Mouse (Mus musculus) heart, postnatal 4 days (tissue): Measurements from ENCODE around the gene Slc16a3. TPM values are rescaled to one million over a fixed set of nuclear protein-coding genes. Genes with fewer than 3 reads are reported as not detected.

ENCODE experiments used
- DNase-seq: peaks from one replicate; pipeline ENCODE4 v3.0.0; 2021
- total RNA-seq, 2 experiments: library from RNA; stranded (reverse); gene quantifications; 2 replicates each; pipeline ENCODE4 v1.2.3; 2021

The Slc16a3 gene
- total RNA-seq, 2 experiments from 2014 or later = 13.3 to 22.8 TPM

GRCm38 (mm10) chr11:120979711-120980426 is 31.6 kb downstream of the Slc16a3 start:
- no peak for DNase-seq

DNA sequence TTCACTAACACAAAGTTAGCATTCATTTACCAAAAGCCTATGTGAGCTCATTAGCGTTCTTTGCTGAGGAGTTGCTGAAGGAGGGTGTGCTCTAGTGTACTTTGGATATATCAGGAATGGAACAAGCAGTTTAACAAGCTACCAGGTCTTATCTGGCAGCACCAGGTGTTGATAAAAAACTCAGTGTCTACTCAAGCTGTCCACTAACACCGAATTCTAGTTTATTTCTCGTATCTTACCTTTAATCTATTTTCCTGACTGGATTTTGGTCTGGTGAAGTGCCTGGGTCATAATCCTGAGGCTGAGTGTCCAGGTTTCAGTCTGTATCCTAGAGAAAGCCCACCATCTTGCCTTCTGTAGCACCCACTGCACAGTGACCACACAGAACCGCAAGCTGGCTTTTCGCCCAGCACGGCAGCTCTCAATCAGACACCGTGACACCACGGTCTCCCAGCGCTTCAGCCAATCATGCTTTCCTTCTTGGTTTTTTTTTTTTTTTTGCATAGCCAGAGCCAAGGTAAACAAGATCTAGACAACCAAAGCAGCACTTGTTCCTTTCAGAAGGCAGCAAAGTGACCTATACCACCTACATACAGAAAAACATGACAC is 32.3 kb downstream of the Slc16a3 start:
- peak; percentile 59 for DNase-seq

DNA sequence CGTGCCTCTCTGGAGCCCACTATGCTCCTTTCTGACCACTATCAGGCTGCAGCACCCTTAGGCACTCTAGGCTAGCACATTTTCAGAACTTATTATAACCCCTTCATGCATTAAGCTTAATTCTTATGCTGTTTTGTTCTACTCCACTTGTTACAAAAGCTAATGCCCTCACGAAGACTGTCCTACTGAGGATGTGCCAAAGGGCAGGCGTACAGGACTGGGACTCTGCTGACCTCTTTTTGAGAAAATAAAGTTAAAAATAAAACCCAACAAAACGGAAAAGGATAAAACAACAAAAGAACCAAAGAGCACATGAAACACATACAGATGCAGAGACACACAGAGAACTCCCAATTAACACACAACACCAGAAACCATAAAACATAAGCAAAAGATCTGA is 33.4 kb downstream of the Slc16a3 start:
- DNase-seq = no peak

DNA sequence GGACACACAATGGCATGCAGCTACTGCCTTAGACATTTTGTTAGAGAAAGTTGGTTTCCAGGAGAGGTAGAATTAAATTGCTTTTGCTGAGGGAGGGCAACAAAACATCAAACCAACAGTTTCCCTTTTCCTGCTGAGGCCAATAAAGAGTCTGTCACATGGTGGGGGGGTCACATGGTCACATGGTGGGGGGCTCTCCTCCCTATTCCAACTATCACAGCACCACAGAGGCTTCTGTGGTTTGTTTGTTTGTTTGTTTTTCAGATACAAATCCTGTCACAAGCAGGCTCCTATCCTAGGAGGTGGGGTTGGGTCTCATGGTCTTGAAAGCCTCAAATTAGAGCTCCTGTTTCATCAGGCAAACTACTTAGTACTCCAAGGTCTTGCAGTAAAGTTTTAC is 34.2 kb downstream of the Slc16a3 start:
- DNase-seq = no peak

GRCm38 (mm10) chr11:120984448-120985330 is 36.4 kb downstream of the Slc16a3 start:
- no peak for DNase-seq

DNA sequence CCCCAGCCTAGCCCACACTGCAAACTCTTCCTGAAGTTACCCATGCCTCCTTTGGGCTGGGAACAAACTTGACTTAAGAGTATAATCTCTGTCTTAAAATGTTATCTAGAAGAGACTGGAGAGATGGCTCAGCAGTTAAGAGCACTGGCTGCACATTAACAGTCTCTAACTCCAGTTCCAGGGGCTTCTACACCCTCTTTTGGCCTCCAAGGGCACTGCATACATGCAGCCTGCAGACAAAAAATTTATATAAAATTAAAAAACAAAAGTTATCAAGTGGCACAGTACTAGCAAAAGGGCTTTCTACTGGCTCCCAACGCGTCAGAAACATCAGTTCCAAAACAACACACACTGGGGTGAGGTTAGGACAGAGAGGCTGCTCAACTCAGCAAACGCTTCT is 39.3 kb downstream of the Slc16a3 start:
- DNase-seq = no peak

DNA sequence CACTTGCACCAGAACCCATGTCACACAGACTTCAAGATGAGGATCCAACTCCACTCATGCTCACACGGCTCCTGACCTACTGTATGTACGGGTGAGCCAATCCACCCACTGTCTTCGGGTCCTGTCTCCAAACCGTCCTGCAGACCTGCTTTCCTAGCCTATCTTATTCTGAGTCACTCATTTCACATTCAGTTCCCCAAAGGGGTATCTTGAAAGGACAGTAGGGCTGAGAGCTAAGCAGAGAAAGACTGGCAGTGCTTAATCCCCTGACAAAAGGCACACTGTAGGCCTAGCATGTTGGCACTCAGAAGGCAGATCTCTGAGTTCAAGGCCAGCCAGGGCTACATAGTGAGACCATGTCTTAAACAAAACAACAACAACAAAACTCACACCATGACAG is 40.1 kb downstream of the Slc16a3 start:
- no peak for DNase-seq

- DNase-seq = no peak
Measured at GRCm38 (mm10) chr11:120989523-120989922, 41.2 kb downstream of the Slc16a3 start.

- DNase-seq = peak; percentile 65
Measured at GRCm38 (mm10) chr11:120990126-120990781, 42.0 kb downstream of the Slc16a3 start.

- peak; percentile 100 for DNase-seq
Measured at GRCm38 (mm10) chr11:120990951-120991526, 42.8 kb downstream of the Slc16a3 start, which contains the start of gene Csnk1d. Gene Csnk1d, minus strand, starts transcription at chr11:120991330.

DNA sequence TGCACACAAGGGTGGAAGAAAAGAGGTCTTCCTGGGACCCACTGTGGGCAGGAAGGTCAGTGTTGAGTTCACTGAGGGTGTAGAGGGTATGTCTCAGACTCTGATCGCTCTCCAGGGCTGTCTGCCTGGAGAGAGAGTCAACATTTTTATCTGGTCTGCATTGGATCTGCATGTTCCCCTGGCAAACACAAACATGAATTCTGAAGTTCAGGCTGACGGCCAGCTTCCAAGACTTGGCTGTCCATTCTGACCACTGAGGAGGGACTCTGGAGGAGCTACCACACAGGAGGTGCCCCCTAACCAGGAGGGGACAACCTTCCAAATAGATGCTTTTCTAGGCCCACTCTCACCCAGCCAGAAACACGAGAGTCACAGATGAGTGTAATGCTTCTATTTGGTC is 43.5 kb downstream of the Slc16a3 start:
- DNase-seq = peak; percentile 36

DNA sequence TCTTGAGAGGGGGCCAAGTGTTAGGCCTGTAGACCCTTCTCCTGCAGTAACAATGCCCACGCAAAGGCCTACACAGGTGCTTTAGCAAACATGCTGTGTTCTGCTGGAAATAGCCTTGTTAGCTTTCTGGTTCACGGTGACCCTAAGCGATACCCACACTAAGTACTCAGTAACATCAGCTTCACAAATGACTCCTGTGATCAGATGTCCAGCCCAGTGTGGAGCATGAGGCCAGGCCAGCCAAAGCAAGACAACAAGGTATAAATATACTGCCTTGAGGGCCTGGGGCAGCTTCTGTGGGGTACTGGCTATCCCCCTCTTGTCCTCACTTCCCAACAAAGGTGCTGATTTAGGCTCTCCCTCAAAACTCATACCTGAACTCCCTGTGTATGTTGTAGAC is 44.8 kb downstream of the Slc16a3 start:
- DNase-seq = no peak

GRCm38 (mm10) chr11:120993586-120993985 is 45.3 kb downstream of the Slc16a3 start:
- DNase-seq = no peak

DNA sequence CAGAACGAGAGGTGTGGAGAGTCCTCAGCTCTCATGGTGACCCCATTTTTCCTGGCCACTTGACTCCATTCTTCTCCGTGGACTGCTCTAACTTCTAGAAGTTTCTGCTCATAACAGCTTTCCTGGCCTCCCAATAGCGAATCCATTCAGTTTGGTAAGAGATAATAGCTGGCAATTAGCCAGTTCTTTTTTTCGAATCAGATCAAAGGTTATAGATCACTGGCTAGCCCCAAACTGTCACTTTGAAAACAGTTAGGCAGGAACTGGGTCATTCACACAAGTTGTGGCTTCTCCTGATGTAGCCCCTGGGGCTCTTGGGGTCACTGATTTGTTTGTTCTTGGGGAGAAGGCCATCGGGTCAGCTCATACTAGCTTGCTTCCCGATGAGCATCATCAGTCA is 46.5 kb downstream of the Slc16a3 start:
- no peak for DNase-seq

DNA sequence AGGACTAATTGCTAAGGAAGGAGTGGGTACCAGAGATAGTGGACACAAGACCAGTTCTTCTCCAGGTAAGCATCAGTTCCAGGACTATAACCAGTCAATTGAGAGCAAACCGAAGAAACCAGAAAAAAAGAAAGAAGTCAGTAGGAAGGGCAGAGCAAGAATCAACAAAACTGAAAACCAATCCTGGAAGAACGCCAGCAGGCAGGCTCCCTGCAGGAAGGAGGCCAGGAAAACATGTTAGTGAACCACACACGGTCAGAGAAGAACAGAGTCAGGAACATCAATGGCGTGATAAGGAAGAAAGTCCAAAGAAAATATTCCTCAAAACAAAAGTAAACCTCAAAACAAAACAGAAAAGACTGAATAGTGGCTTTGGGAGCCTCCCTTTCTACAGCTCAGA is 53.7 kb downstream of the Slc16a3 start:
- peak; percentile 58 for DNase-seq

DNA sequence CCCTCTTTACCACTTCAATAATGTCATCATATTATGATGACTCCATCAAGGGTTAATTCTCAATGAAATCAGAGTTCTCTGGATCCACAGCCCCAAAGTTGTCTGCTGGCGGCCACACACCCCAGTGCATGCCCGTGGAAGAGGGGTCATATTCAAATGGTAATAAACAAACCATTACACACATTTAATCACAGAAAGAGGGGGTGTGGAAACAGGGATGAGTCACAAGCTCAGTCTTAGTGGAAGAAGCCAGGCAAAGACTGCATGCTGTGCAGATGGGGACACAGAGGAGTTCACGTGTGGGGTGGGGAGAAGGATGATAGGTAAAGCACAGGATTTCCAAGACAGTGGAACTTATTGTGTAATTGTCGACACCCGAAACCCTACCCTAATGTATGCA is 56.0 kb downstream of the Slc16a3 start:
- no peak for DNase-seq

GRCm38 (mm10) chr11:121006184-121006583 is 57.9 kb downstream of the Slc16a3 start:
- DNase-seq = no peak

GRCm38 (mm10) chr11:121010044-121010755 is 61.9 kb downstream of the Slc16a3 start:
- DNase-seq = no peak
